Comparison of ENCODE assay signal across 9 mouse cellular contexts in the genomic region with DNA sequence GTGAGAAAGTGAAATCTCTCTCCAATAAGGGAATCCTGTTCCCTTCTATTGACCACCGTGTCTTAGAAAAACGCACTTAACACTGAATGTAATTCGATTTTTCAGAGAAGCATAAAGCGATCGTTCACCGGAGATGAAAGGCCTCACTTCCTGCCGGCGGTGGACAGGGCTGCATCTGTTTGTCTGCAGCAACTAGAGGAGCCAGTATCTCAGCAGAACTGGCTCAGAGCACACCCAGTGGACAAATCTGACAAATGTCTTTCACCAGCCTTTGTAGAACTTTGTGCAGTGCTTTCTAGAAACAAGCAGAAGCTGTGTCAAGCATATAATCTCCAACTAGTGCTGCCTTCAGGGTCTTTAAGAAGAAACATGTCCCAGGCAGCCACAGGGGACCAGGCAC. TPM values are rescaled to one million over a fixed set of nuclear protein-coding genes. Genes with fewer than 3 reads are reported as not detected.
DNase-seq lines count a peak whose midpoint lies in the region; ATAC-seq and TF ChIP-seq lines count a peak whose summit lies in the region.
"Had no signal": no experiment of that assay in that cellular context is flagged by ENCODE, and none has a peak within 500 bp of the region (broad histone marks: within the 10 kb centered on the region; RNA-seq: fewer than 3 reads in every experiment).

No protein-coding gene starts in this region.

- no peak overlapping the region for H3K4me2 ChIP-seq in forebrain, embryonic 13.5 days
- H3K4me2 ChIP-seq in midbrain, embryonic 13.5 days (replicated peaks) = 0 out of 2 replicates have a peak overlapping the region, but pooled peaks have one; percentile 24

- no peaks in the 10 kb centered on the region for H3K27me3 ChIP-seq in forebrain, embryonic 13.5 days
- H3K27me3 ChIP-seq in midbrain, embryonic 13.5 days = peaks cover 3% of the 10 kb centered on the region; the same call in 1 of the 2 replicates

- H3K9me3 ChIP-seq in forebrain, embryonic 13.5 days (replicated peaks) = no peaks in the 10 kb centered on the region
- no peaks in the 10 kb centered on the region for H3K9me3 ChIP-seq in midbrain, embryonic 13.5 days

- peak; percentile 66 for TF ChIP-seq CTCF in layer of hippocampus, adult 2 months (conservative IDR thresholded peaks at IDR 0.05)

- H3K9ac ChIP-seq in forebrain, embryonic 13.5 days = 0 out of 2 replicates have a peak overlapping the region, but pooled peaks have one; percentile 3
- H3K9ac ChIP-seq in midbrain, embryonic 13.5 days (replicated peaks) = no peak overlapping the region
- H3K9ac ChIP-seq: liver, embryonic 14.5 days had no signal

- WGBS in forebrain, embryonic 13.5 days = 9% methylated on average over 8 of the region's 8 CpGs
- 5% methylated on average over 8 of the region's 8 CpGs for WGBS in midbrain, embryonic 13.5 days

- no peaks in the 10 kb centered on the region for H3K36me3 ChIP-seq in forebrain, embryonic 13.5 days (ENCODE audit: poor library complexity, severe bottlenecking)
- H3K36me3 ChIP-seq in midbrain, embryonic 13.5 days = no peaks in the 10 kb centered on the region

- peak; percentile 58; the same call in 1 of the 2 replicates for ATAC-seq in forebrain, embryonic 13.5 days
- ATAC-seq in midbrain, embryonic 13.5 days = peak; percentile 74

- no peak overlapping the region for H3K4me3 ChIP-seq in layer of hippocampus, adult 2 months
- no peak overlapping the region for H3K4me3 ChIP-seq in forebrain, embryonic 13.5 days
- no peak overlapping the region for H3K4me3 ChIP-seq in midbrain, embryonic 13.5 days (replicated peaks)

- no peak overlapping the region for H3K27ac ChIP-seq in layer of hippocampus, adult 2 months
- no peak overlapping the region for H3K27ac ChIP-seq in forebrain, embryonic 13.5 days
- H3K27ac ChIP-seq in midbrain, embryonic 13.5 days = no peak overlapping the region
- H3K27ac ChIP-seq: liver, embryonic 14.5 days had no signal

- H3K4me1 ChIP-seq in forebrain, embryonic 13.5 days = peaks cover 15% of the 10 kb centered on the region
- H3K4me1 ChIP-seq in midbrain, embryonic 13.5 days (replicated peaks) = peaks cover 22% of the 10 kb centered on the region

- DNase-seq in layer of hippocampus, adult 2 months (ENCODE audit: low spot score in 2 of 2) = no peak
- no peak for DNase-seq in layer of hippocampus, adult 11-12 months (ENCODE audit: low spot score)
- peak; percentile 36 for DNase-seq in ZHBTc4 (ENCODE audit: low read depth, low spot score)
- DNase-seq in T-cell, adult 2 months (ENCODE audit: low spot score) = no peak
- no peak for DNase-seq in adrenal gland, adult 18-20 months (ENCODE audit: low spot score in 2 of 2)
- no peak for DNase-seq in layer of hippocampus, adult 9-10 months (ENCODE audit: low spot score)

RNA-seq across cellular contexts. Expression of a gene that starts 14.5 kb away (rescaled TPM):
- under 1 TPM; 0.44 to 0.95 TPM for total RNA-seq in layer of hippocampus, adult 2 months (2021)
- polyA plus RNA-seq in forebrain, embryonic 13.5 days (2015; fragmentation: Nextera tagmentation; extraction: Ambion mirVana) = 0.34 and 0.50 TPM in 2 replicates
- polyA plus RNA-seq in midbrain, embryonic 13.5 days (2015; fragmentation: Nextera tagmentation; extraction: Ambion mirVana) = 0.89 and 0.93 TPM in 2 replicates
- total RNA-seq in adrenal gland, adult 18-20 months (2021) = 1 to 10 TPM; 4.9 to 8.9 TPM

RNA-seq across cellular contexts. Expression of a gene that starts 42.0 kb away (rescaled TPM):
- 10 to 100 TPM; 27.7 to 29.3 TPM for total RNA-seq in layer of hippocampus, adult 2 months (2021)
- polyA plus RNA-seq in forebrain, embryonic 13.5 days (2015; fragmentation: Nextera tagmentation; extraction: Ambion mirVana) = 34.8 and 37.2 TPM in 2 replicates
- 37.0 and 38.5 TPM in 2 replicates for polyA plus RNA-seq in midbrain, embryonic 13.5 days (2015; fragmentation: Nextera tagmentation; extraction: Ambion mirVana)
- 10 to 100 TPM; 21.1 to 25.7 TPM for total RNA-seq in adrenal gland, adult 18-20 months (2021)

RNA-seq across cellular contexts. Expression of a gene that starts 42.0 kb away (rescaled TPM):
- 10 to 100 TPM in 1 of 2 experiments, 1 to 10 TPM in 1; 9.4 to 10.6 TPM for total RNA-seq in layer of hippocampus, adult 2 months (2021)
- 14.2 and 14.4 TPM in 2 replicates for polyA plus RNA-seq in forebrain, embryonic 13.5 days (2015; fragmentation: Nextera tagmentation; extraction: Ambion mirVana)
- 15.1 and 16.4 TPM in 2 replicates for polyA plus RNA-seq in midbrain, embryonic 13.5 days (2015; fragmentation: Nextera tagmentation; extraction: Ambion mirVana)
- total RNA-seq in adrenal gland, adult 18-20 months (2021) = 10 to 100 TPM; 19.7 to 22.1 TPM

RNA-seq across cellular contexts. Expression of a gene that starts 54.0 kb away (rescaled TPM):
- total RNA-seq in layer of hippocampus, adult 2 months (2021) = not detected
- 0.19 TPM in 1 of 2 replicates, not detected in the other for polyA plus RNA-seq in forebrain, embryonic 13.5 days (2015; fragmentation: Nextera tagmentation; extraction: Ambion mirVana)
- polyA plus RNA-seq in midbrain, embryonic 13.5 days (2015; fragmentation: Nextera tagmentation; extraction: Ambion mirVana) = not detected in 2 replicates
- not detected for total RNA-seq in adrenal gland, adult 18-20 months (2021)
- polyA plus RNA-seq: liver, embryonic 14.5 days had no signal
